10 mouse cellular contexts compared by ENCODE assay signal in the genomic region with DNA sequence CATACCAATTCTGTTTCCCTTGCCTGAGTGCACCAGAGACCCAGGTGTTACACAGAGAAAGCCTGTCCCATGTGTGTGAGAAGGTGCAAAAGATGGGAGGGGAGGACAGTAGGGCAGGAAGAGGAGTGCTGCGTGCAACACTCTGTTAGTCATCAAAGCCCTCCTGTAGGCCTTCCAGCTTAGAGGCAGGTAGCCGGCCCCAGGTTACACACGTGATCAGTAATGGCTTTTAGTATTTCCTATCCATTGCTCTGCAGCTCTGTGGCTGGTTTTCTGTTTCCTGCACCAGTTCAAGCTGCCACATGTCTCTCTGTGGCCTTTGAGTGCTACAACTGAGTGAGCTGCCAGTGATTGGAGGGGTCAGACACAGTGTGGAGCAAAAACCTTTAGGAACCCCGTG. TPM values are rescaled to one million over a fixed set of nuclear protein-coding genes. Genes with fewer than 3 reads are reported as not detected.
DNase-seq lines count a peak whose midpoint lies in the region; ATAC-seq and TF ChIP-seq lines count a peak whose summit lies in the region.
"Had no signal": no experiment of that assay in that cellular context is flagged by ENCODE, and none has a peak within 500 bp of the region (broad histone marks: within the 10 kb centered on the region; RNA-seq: fewer than 3 reads in every experiment).

No protein-coding gene starts in this region.

- H3K27ac ChIP-seq in intestine, postnatal 0 days (ENCODE audit: low read depth, low read length), result peak overlapping the region; percentile 97; the same call in 1 of the 2 replicates
- no peak overlapping the region for H3K27ac ChIP-seq in intestine, embryonic 15.5 days
- H3K27ac ChIP-seq in liver, embryonic 13.5 days, result peak overlapping the region; percentile 100

- peaks cover 17% of the 10 kb centered on the region; the same call in 1 of the 2 replicates for H3K36me3 ChIP-seq in intestine, postnatal 0 days (ENCODE audit: control insufficient read depth, insufficient read depth)
- no peaks in the 10 kb centered on the region for H3K36me3 ChIP-seq in intestine, embryonic 15.5 days
- H3K36me3 ChIP-seq in liver, embryonic 13.5 days, result peaks cover 52% of the 10 kb centered on the region

- no peak for TF ChIP-seq CTCF in intestine, postnatal 0 days (IDR thresholded peaks at IDR 0.05; ENCODE audit: low read depth)

- no peak overlapping the region for H3K9ac ChIP-seq in intestine, postnatal 0 days (ENCODE audit: low read depth, low read length)
- H3K9ac ChIP-seq in intestine, embryonic 15.5 days, result no peak overlapping the region
- peak overlapping the region; percentile 98 for H3K9ac ChIP-seq in liver, embryonic 13.5 days

- 69% methylated on average over 4 of the region's 4 CpGs for WGBS in intestine, postnatal 0 days
- 78% methylated on average over 4 of the region's 4 CpGs for WGBS in intestine, embryonic 15.5 days
- WGBS in liver, embryonic 13.5 days (ENCODE audit: insufficient replicate concordance), result 64% methylated on average over 4 of the region's 4 CpGs

- no peak for ATAC-seq in intestine, postnatal 0 days
- no peak for ATAC-seq in intestine, embryonic 15.5 days
- ATAC-seq in CD4-positive, CD25-positive, alpha-beta regulatory T cell, adult 4 months, result peak; percentile 83
- ATAC-seq in liver, embryonic 13.5 days (ENCODE audit: low read depth), result no peak

- H3K4me3 ChIP-seq in intestine, postnatal 0 days (ENCODE audit: low read depth, low read length), result no peak overlapping the region
- H3K4me3 ChIP-seq in intestine, embryonic 15.5 days (replicated peaks), result no peak overlapping the region
- peak overlapping the region; percentile 36; the same call in 1 of the 2 replicates for H3K4me3 ChIP-seq in liver, embryonic 13.5 days (replicated peaks)

- peaks cover 24% of the 10 kb centered on the region for H3K4me1 ChIP-seq in intestine, postnatal 0 days (replicated peaks; ENCODE audit: control insufficient read depth, insufficient read depth, low read length)
- peaks cover 61% of the 10 kb centered on the region for H3K4me1 ChIP-seq in intestine, embryonic 15.5 days (replicated peaks)
- peaks cover 100% of the 10 kb centered on the region for H3K4me1 ChIP-seq in liver, embryonic 13.5 days (replicated peaks)

- no peaks in the 10 kb centered on the region for H3K27me3 ChIP-seq in intestine, postnatal 0 days (replicated peaks; ENCODE audit: control insufficient read depth, insufficient read depth, low read length)
- H3K27me3 ChIP-seq in intestine, embryonic 15.5 days (replicated peaks), result no peaks in the 10 kb centered on the region
- no peaks in the 10 kb centered on the region for H3K27me3 ChIP-seq in liver, embryonic 13.5 days

- H3K4me2 ChIP-seq in intestine, postnatal 0 days (replicated peaks; ENCODE audit: low read depth), result no peak overlapping the region
- H3K4me2 ChIP-seq in intestine, embryonic 15.5 days (replicated peaks), result no peak overlapping the region
- H3K4me2 ChIP-seq in liver, embryonic 13.5 days, result peak overlapping the region; percentile 88

- H3K9me3 ChIP-seq in intestine, postnatal 0 days (ENCODE audit: control insufficient read depth), result no peaks in the 10 kb centered on the region
- no peaks in the 10 kb centered on the region for H3K9me3 ChIP-seq in intestine, embryonic 15.5 days
- no peaks in the 10 kb centered on the region for H3K9me3 ChIP-seq in liver, embryonic 13.5 days (replicated peaks)

- DNase-seq in 416B (ENCODE audit: low read depth), result peak; percentile 42
- no peak for DNase-seq in liver, embryonic 13.5 days
- DNase-seq in MN1 (ENCODE audit: low spot score), result no peak
- no peak for DNase-seq in kidney, postnatal 14 days
- DNase-seq: embryo, embryonic 11 days; kidney, adult 2 months; layer of hippocampus, adult 9-11 months had no signal

RNA-seq across cellular contexts. Expression of gene Sema4b, which starts 17.7 kb away (rescaled TPM):
- 23.1 and 25.1 TPM in 2 replicates for polyA plus RNA-seq in intestine, postnatal 0 days (2015; fragmentation: Nextera tagmentation; extraction: Ambion mirVana)
- 16.8 and 16.9 TPM in 2 replicates for polyA plus RNA-seq in intestine, embryonic 15.5 days (2015; fragmentation: Nextera tagmentation; extraction: Ambion mirVana)
- polyA plus RNA-seq in CD4-positive, CD25-positive, alpha-beta regulatory T cell, adult 4 months (2017; shearing (Covaris generic)), result 10 to 100 TPM; 19.2 to 26.0 TPM
- 13.1 and 14.1 TPM in 2 replicates for polyA plus RNA-seq in liver, embryonic 13.5 days (2015; fragmentation: Nextera tagmentation; extraction: Ambion mirVana)

RNA-seq across cellular contexts. Expression of gene Cib1, which starts 28.3 kb away (rescaled TPM):
- 526 and 531 TPM in 2 replicates for polyA plus RNA-seq in intestine, postnatal 0 days (2015; fragmentation: Nextera tagmentation; extraction: Ambion mirVana)
- polyA plus RNA-seq in intestine, embryonic 15.5 days (2015; fragmentation: Nextera tagmentation; extraction: Ambion mirVana), result 199 and 237 TPM in 2 replicates
- 10 to 100 TPM; 86.5 to 98.1 TPM for polyA plus RNA-seq in CD4-positive, CD25-positive, alpha-beta regulatory T cell, adult 4 months (2017; shearing (Covaris generic))
- polyA plus RNA-seq in liver, embryonic 13.5 days (2015; fragmentation: Nextera tagmentation; extraction: Ambion mirVana), result 91.0 and 102 TPM in 2 replicates

RNA-seq across cellular contexts. Expression of gene Gdpgp1, which starts 28.3 kb away (rescaled TPM):
- 6.5 and 7.4 TPM in 2 replicates for polyA plus RNA-seq in intestine, postnatal 0 days (2015; fragmentation: Nextera tagmentation; extraction: Ambion mirVana)
- polyA plus RNA-seq in intestine, embryonic 15.5 days (2015; fragmentation: Nextera tagmentation; extraction: Ambion mirVana), result 6.5 and 6.6 TPM in 2 replicates
- polyA plus RNA-seq in CD4-positive, CD25-positive, alpha-beta regulatory T cell, adult 4 months (2017; shearing (Covaris generic)), result 10 to 100 TPM in 1 of 2 experiments, 1 to 10 TPM in 1; 8.4 to 11.4 TPM
- 2.4 and 3.0 TPM in 2 replicates for polyA plus RNA-seq in liver, embryonic 13.5 days (2015; fragmentation: Nextera tagmentation; extraction: Ambion mirVana)

RNA-seq across cellular contexts. Expression of gene Ttll13, which starts 41.8 kb away (rescaled TPM):
- 0.77 and 1.3 TPM in 2 replicates for polyA plus RNA-seq in intestine, postnatal 0 days (2015; fragmentation: Nextera tagmentation; extraction: Ambion mirVana)
- polyA plus RNA-seq in intestine, embryonic 15.5 days (2015; fragmentation: Nextera tagmentation; extraction: Ambion mirVana), result 0.96 and 1.3 TPM in 2 replicates
- under 1 TPM in 1 of 2 experiments, not detected in 1; 0.94 TPM for polyA plus RNA-seq in CD4-positive, CD25-positive, alpha-beta regulatory T cell, adult 4 months (2017; shearing (Covaris generic))
- 0.23 and 0.72 TPM in 2 replicates for polyA plus RNA-seq in liver, embryonic 13.5 days (2015; fragmentation: Nextera tagmentation; extraction: Ambion mirVana)

RNA-seq across cellular contexts. Expression of gene Ngrn, which starts 56.7 kb away (rescaled TPM):
- polyA plus RNA-seq in intestine, postnatal 0 days (2015; fragmentation: Nextera tagmentation; extraction: Ambion mirVana), result 28.2 and 30.2 TPM in 2 replicates
- 51.3 and 52.8 TPM in 2 replicates for polyA plus RNA-seq in intestine, embryonic 15.5 days (2015; fragmentation: Nextera tagmentation; extraction: Ambion mirVana)
- polyA plus RNA-seq in CD4-positive, CD25-positive, alpha-beta regulatory T cell, adult 4 months (2017; shearing (Covaris generic)), result 10 to 100 TPM; 28.9 to 34.0 TPM
- polyA plus RNA-seq in liver, embryonic 13.5 days (2015; fragmentation: Nextera tagmentation; extraction: Ambion mirVana), result 33.5 and 37.2 TPM in 2 replicates
